Mouse (Mus musculus) lung, embryonic 14.5 days (tissue): ENCODE data around the gene Mapk14. TPM values are rescaled to one million over a fixed set of nuclear protein-coding genes. Genes with fewer than 3 reads are reported as not detected.
"Not testable (repeated sequence)": the region's sequence is repeated elsewhere in the genome, so short reads cannot be mapped to it uniquely, and the experiment has no call there.

ENCODE experiments used
- ATAC-seq: fragments of 200-750 bp; cut with Nextera tagmentation; 2 replicates; pipeline ENCODE4 v1.8.0; 2017; ENCODE audit warnings: mild to moderate bottlenecking, moderate TSS enrichment, moderate library complexity; ENCODE audit not compliant: insufficient read depth
- DNase-seq: peaks from one replicate; pipeline ENCODE4 v3.0.0-alpha.2; 2015
- H3K27ac ChIP-seq: fragments of 300-500 bp; sonication (generic); 2 replicates; pipeline ENCODE4 v1.5.1; 2014; ENCODE audit warnings: low read depth, mild to moderate bottlenecking, moderate library complexity
- H3K27me3 ChIP-seq: fragments of 300-500 bp; sonication (generic); 2 replicates; pipeline ENCODE4 v1.6.1; 2014; ENCODE audit warnings: low read length, control low read depth; ENCODE audit not compliant: insufficient read depth
- H3K36me3 ChIP-seq: fragments of 300-500 bp; sonication (generic); 2 replicates; pipeline ENCODE4 v1.6.1; 2014; ENCODE audit warnings: control low read depth; ENCODE audit not compliant: insufficient read depth
- H3K4me1 ChIP-seq: fragments of 300-500 bp; sonication (generic); 2 replicates; pipeline ENCODE4 v1.6.1; 2014; ENCODE audit warnings: antibody characterized with exemption, control low read depth; ENCODE audit not compliant: insufficient read depth
- H3K4me2 ChIP-seq: fragments of 300-500 bp; sonication (generic); 2 replicates; pipeline ENCODE4 v1.6.1; 2014; ENCODE audit warnings: mild to moderate bottlenecking
- H3K4me3 ChIP-seq: fragments of 300-500 bp; sonication (generic); 2 replicates; pipeline ENCODE4 v1.5.1; 2014; ENCODE audit warnings: low read depth, low read length
- H3K9ac ChIP-seq: fragments of 300-500 bp; sonication (generic); 2 replicates; pipeline ENCODE4 v1.6.1; 2014
- H3K9me3 ChIP-seq: fragments of 300-500 bp; sonication (generic); 2 replicates; pipeline ENCODE4 v1.6.1; 2016; ENCODE audit warnings: low read depth, low read length, control low read depth
- CTCF ChIP-seq: IDR thresholded peaks from 2 replicates; pipeline ENCODE4 v1.5.1; 2016; ENCODE audit warnings: antibody characterized with exemption, low read depth
- WGBS: fragments of 180-500 bp; shearing (Covaris S2); extraction: QIAGEN DNeasy Blood & Tissue Kit; methylation state at CpG from one replicate; pipeline ENCODE4 v1.1.7; 2014; 5-methylcytosine and 5-hydroxymethylcytosine counted together
- polyA plus RNA-seq: library from polyadenylated mRNA; unstranded; fragments of >200 nt; fragmentation: Nextera tagmentation; extraction: Ambion mirVana; gene quantifications from 2 replicates; pipeline ENCODE4 v1.2.1, GENCODE M21; 2014

The Mapk14 gene
- polyA plus RNA-seq, 1 experiment from 2014 or later, result 77.4 TPM

DNA sequence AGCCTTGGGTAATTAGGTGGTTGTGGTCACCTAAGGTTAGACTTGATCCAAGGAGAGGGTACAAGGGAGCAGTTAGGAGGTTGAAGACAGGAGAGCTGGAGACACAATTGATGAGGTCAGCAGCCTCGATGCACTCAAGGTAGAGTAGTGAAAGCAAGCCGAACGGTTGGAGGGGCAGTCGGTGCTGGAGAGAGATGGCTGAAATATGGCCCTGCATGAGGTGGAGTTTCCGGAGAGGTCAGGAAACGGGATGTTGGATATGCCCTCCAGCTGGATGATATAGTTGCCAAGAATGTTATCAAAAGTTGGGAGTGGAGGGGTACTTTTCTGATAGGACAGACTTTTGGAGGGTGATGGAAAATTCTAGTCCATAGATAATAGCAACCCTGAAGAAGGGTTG is 21.2 kb downstream of the Mapk14 start:
- 50% methylated on average over 6 of the region's 6 CpGs for WGBS
- Histone ChIP-seq H3K4me1 (no peaks in the 10 kb centered on the region), H3K4me3 (no peak overlapping the region), H3K27me3 (no peaks in the 10 kb centered on the region), H3K27ac (no peak overlapping the region), H3K4me2 (no peak overlapping the region), H3K9me3 (no peaks in the 10 kb centered on the region), H3K36me3 (peaks cover 40% of the 10 kb centered on the region), H3K9ac (no peak overlapping the region)
- TF ChIP-seq CTCF, result no peak
- ATAC-seq, result no peak
- DNase-seq, result no peak

GRCm38 (mm10) chr17:28714006-28714405 is 22.9 kb downstream of the Mapk14 start:
- no peaks in the 10 kb centered on the region for H3K9me3 ChIP-seq
- DNase-seq (no peak), ATAC-seq (no peak)
- no peak overlapping the region for H3K4me3 ChIP-seq
- H3K27ac ChIP-seq, result no peak overlapping the region
- TF ChIP-seq CTCF, result no peak; the same call in 1 of the 2 replicates
- H3K27me3 ChIP-seq, result no peaks in the 10 kb centered on the region
- no peak overlapping the region for H3K4me2 ChIP-seq
- WGBS, result 95% methylated on average over 3 of the region's 3 CpGs
- no peaks in the 10 kb centered on the region for H3K4me1 ChIP-seq
- H3K36me3 ChIP-seq, result peaks cover 53% of the 10 kb centered on the region
- no peak overlapping the region for H3K9ac ChIP-seq

DNA sequence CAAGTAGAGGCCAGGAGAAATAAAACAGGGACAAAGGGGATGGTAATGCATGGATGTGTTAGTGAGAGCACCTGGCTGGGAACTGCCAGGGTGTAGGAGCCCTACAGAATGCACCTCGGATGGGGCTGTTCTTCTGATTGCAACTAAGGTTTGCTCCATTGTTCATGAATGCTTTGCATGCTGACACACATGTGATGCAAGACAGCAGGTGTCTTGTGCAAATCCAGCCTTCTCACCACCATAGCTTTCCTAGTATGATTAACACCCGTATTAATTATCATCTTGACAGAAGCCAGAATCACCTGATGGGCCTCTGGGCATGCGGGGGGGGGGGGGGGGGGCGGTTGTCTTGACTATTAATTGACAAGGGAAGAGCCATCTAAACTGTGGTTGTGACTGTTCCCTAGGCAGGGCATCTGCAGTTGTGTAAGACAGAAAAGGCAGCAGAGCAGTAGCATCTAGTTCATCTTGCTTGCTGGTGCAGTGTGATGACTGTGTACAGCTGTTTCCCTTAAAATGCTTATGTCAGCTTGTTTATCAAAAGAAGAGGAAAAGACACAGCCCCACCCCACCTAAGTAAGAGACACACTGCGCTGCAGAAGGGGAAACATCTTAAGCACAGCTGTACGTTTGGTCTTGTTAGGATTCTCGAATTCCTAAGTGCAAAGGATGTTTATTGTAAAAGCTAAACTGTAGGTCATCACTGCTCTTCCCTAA is 24.9 kb downstream of the Mapk14 start:
- Histone ChIP-seq H3K9me3 (no peaks in the 10 kb centered on the region), H3K4me1 (no peaks in the 10 kb centered on the region), H3K27ac (no peak overlapping the region), H3K4me2 (no peak overlapping the region), H3K4me3 (no peak overlapping the region), H3K36me3 (peaks cover 64% of the 10 kb centered on the region), H3K27me3 (no peaks in the 10 kb centered on the region), H3K9ac (no peak overlapping the region)
- WGBS, result 60% methylated on average over 6 of the region's 7 CpGs
- TF ChIP-seq CTCF, result no peak
- ATAC-seq, result no peak
- DNase-seq, result no peak

DNA sequence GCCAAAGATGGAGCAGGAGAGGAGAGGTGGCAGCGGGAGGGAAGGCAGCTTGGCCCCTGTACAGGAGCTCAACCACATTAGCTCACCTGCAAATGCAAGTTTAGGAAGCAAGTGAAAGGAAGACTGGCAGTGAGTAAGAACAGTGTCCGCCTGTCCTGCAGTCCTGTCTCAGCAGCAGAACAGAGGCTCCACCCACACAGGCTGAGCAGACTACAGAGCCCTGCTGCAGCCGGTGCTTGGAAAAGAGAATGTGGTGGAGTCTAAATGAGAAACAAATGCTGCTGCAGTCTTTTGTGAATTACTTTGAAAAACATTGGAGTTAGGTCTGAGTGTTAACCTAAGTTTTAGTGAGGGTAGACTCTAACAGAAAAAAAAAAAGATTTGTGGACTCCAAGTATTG is 26.4 kb downstream of the Mapk14 start:
- no peak overlapping the region for H3K27ac ChIP-seq
- ATAC-seq, result no peak
- no peak overlapping the region for H3K4me3 ChIP-seq
- no peaks in the 10 kb centered on the region for H3K9me3 ChIP-seq
- H3K4me2 ChIP-seq, result no peak overlapping the region
- no peaks in the 10 kb centered on the region for H3K27me3 ChIP-seq
- no peak for DNase-seq
- peaks cover 6% of the 10 kb centered on the region; the same call in 1 of the 2 replicates for H3K4me1 ChIP-seq
- H3K36me3 ChIP-seq, result peaks cover 75% of the 10 kb centered on the region
- 59% methylated on average over 3 of the region's 3 CpGs for WGBS
- TF ChIP-seq CTCF, result no peak
- H3K9ac ChIP-seq, result no peak overlapping the region

- Histone ChIP-seq H3K27ac (no peak within 1 kb of the TSS), H3K4me2 (no peak within 1 kb of the TSS), H3K36me3 (peaks cover 81% of the 10 kb centered on the region), H3K9ac (no peak within 1 kb of the TSS), H3K27me3 (no peaks in the 10 kb centered on the region), H3K4me3 (no peak within 1 kb of the TSS), H3K4me1 (peaks cover 6% of the 10 kb centered on the region; the same call in 1 of the 2 replicates), H3K9me3 (no peaks in the 10 kb centered on the region)
- WGBS, result 77% methylated on average over 4 of the region's 4 CpGs
- TF ChIP-seq CTCF, result no peak
- ATAC-seq, result no peak
- DNase-seq, result no peak
Observed at GRCm38 (mm10) chr17:28725783-28726182, 34.7 kb downstream of the Mapk14 start, which contains the start of gene AC170998.1. Gene AC170998.1, plus strand, starts transcription at chr17:28726083.

GRCm38 (mm10) chr17:28727511-28727910 is 36.4 kb downstream of the Mapk14 start:
- H3K27ac ChIP-seq, H3K4me3 ChIP-seq, H3K9ac ChIP-seq, H3K4me2 ChIP-seq, DNase-seq, H3K27me3 ChIP-seq, H3K9me3 ChIP-seq, H3K4me1 ChIP-seq, ATAC-seq: not testable (repeated sequence)
- H3K36me3 ChIP-seq, result peaks cover 86% of the 10 kb centered on the region
- 87% methylated on average over 11 of the region's 11 CpGs for WGBS

- H3K4me1 ChIP-seq, result no peaks in the 10 kb centered on the region
- no peaks in the 10 kb centered on the region for H3K9me3 ChIP-seq
- no peak overlapping the region for H3K27ac ChIP-seq
- DNase-seq (no peak), ATAC-seq (no peak)
- H3K4me2 ChIP-seq, result no peak overlapping the region
- no peaks in the 10 kb centered on the region for H3K27me3 ChIP-seq
- H3K4me3 ChIP-seq, result no peak overlapping the region
- H3K36me3 ChIP-seq, result peaks cover 77% of the 10 kb centered on the region
- TF ChIP-seq CTCF, result no peak
- WGBS, result 78% methylated on average over 6 of the region's 6 CpGs
- H3K9ac ChIP-seq, result no peak overlapping the region
Observed at GRCm38 (mm10) chr17:28735317-28736105, 44.4 kb downstream of the Mapk14 start.
